Mouse (Mus musculus): ENCODE data around the gene Gm38392. TPM values are rescaled to one million over a fixed set of nuclear protein-coding genes. Genes with fewer than 3 reads are reported as not detected.
"Not testable (repeated sequence)": the region's sequence is repeated elsewhere in the genome, so short reads cannot be mapped to it uniquely, and the experiment has no call there.

Gene Gm38392
- total RNA-seq (2017) = not detected in 2 replicates

- no peak for ATAC-seq (replicated peaks; ENCODE audit: low read depth, poor library complexity, severe bottlenecking)
Measured at GRCm38 (mm10) chr3:88287110-88287509, at the start of gene Gm38392. Gm38392 (minus strand) TSS chr3:88287210.

- ATAC-seq (replicated peaks; ENCODE audit: low read depth, poor library complexity, severe bottlenecking) = peak; percentile 86
Measured at GRCm38 (mm10) chr3:88336058-88337013, 49.3 kb upstream of the Gm38392 start, which contains the start of the genes Tmem79 and Smg5. Tmem79 (minus strand) TSS chr3:88336148. Smg5 (plus strand) TSS chr3:88336260.

GRCm38 (mm10) chr3:88335436-88336053 lies 48.5 kb upstream of the Gm38392 start:
- peak; percentile 57 for ATAC-seq (replicated peaks; ENCODE audit: low read depth, poor library complexity, severe bottlenecking)

- no peak for ATAC-seq (replicated peaks; ENCODE audit: low read depth, poor library complexity, severe bottlenecking)
Measured at GRCm38 (mm10) chr3:88334902-88335435, 48.0 kb upstream of the Gm38392 start.

- no peak for ATAC-seq (replicated peaks; ENCODE audit: low read depth, poor library complexity, severe bottlenecking)
Measured at GRCm38 (mm10) chr3:88334029-88334658, 47.1 kb upstream of the Gm38392 start.

- 0 out of 2 replicates have a peak, but pooled peaks have one; percentile 36 for ATAC-seq (replicated peaks; ENCODE audit: low read depth, poor library complexity, severe bottlenecking)
Measured at GRCm38 (mm10) chr3:88331282-88331681, 44.3 kb upstream of the Gm38392 start.

- ATAC-seq (replicated peaks; ENCODE audit: low read depth, poor library complexity, severe bottlenecking) = no peak
Measured at GRCm38 (mm10) chr3:88328956-88329355, 41.9 kb upstream of the Gm38392 start.

- ATAC-seq (replicated peaks; ENCODE audit: low read depth, poor library complexity, severe bottlenecking) = peak; percentile 86
Measured at GRCm38 (mm10) chr3:88324951-88325405, 38.0 kb upstream of the Gm38392 start, which contains the start of gene Glmp. Glmp (plus strand) TSS chr3:88325023.

GRCm38 (mm10) chr3:88299172-88299571 lies 12.2 kb upstream of the Gm38392 start:
- ATAC-seq (replicated peaks; ENCODE audit: low read depth, poor library complexity, severe bottlenecking) = no peak

- ATAC-seq (replicated peaks; ENCODE audit: low read depth, poor library complexity, severe bottlenecking) = peak; percentile 12
Measured at GRCm38 (mm10) chr3:88297321-88297851, 10.4 kb upstream of the Gm38392 start.

- ATAC-seq (replicated peaks; ENCODE audit: low read depth, poor library complexity, severe bottlenecking) = peak; percentile 89
Measured at GRCm38 (mm10) chr3:88296561-88297318, 9.7 kb upstream of the Gm38392 start, which contains the start of the genes Tsacc and Cct3. Tsacc (minus strand) TSS chr3:88296999. Cct3 (plus strand) TSS chr3:88297116.

- peak; percentile 20; the same call in 1 of the 2 replicates for ATAC-seq (replicated peaks; ENCODE audit: low read depth, poor library complexity, severe bottlenecking)
Measured at GRCm38 (mm10) chr3:88296110-88296560, 9.1 kb upstream of the Gm38392 start.

- ATAC-seq (replicated peaks; ENCODE audit: low read depth, poor library complexity, severe bottlenecking) = not testable (repeated sequence)
Measured at GRCm38 (mm10) chr3:88295272-88295671, 8.3 kb upstream of the Gm38392 start.

- ATAC-seq (replicated peaks; ENCODE audit: low read depth, poor library complexity, severe bottlenecking) = no peak
Measured at GRCm38 (mm10) chr3:88291970-88292369, 5.0 kb upstream of the Gm38392 start.

- not testable (repeated sequence) for ATAC-seq (replicated peaks; ENCODE audit: low read depth, poor library complexity, severe bottlenecking)
Measured at GRCm38 (mm10) chr3:88288133-88288713, 1.2 kb upstream of the Gm38392 start.

GRCm38 (mm10) chr3:88285565-88285895 lies 1.5 kb downstream of the Gm38392 start:
- ATAC-seq (replicated peaks; ENCODE audit: low read depth, poor library complexity, severe bottlenecking) = not testable (repeated sequence)

GRCm38 (mm10) chr3:88284815-88285564 lies 2.0 kb downstream of the Gm38392 start:
- not testable (repeated sequence) for ATAC-seq (replicated peaks; ENCODE audit: low read depth, poor library complexity, severe bottlenecking)
